Mouse (Mus musculus): ENCODE measurements at regions not wholly inside any gene's neighbourhood (a gene's known extent, or its start where the extent isn't known, plus 50 kb on each side); places are given as distances from the start of the nearest gene placed in this dataset.

DNA sequence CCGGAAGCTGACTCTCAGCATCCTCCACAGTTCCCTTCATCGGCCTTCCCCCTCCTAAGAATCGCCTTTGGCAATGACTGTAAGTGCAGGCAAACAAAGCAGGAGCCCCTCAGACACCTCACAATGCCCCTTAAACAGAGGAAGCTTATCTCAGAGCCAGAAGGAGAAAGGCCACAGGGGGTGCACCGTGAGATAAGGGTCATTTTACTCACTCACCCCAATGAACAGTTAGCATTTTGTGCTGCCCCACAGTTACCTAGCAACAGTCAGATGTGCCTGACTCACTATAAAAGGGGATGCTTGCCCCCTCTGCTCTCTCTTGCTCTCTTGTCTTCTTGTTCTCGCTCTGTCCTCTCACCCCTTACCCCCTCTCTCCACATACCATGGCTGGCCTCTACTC, 606.4 kb upstream of the Adam5 start:
- TF ChIP-seq CTCF (IDR thresholded peaks at IDR 0.05; ENCODE audit: borderline replicate concordance, insufficient read depth, low read depth, low read length) (no peak), POLR2A (IDR thresholded peaks at IDR 0.05; ENCODE audit: borderline replicate concordance, insufficient read depth, low read length) (no peak)
